Mouse (Mus musculus) lung, embryonic 16.5 days (tissue): ENCODE data around the gene Kcnmb3. TPM values are rescaled to one million over a fixed set of nuclear protein-coding genes. Genes with fewer than 3 reads are reported as not detected.
"Not testable (repeated sequence)": the region's sequence is repeated elsewhere in the genome, so short reads cannot be mapped to it uniquely, and the experiment has no call there.

ENCODE experiments used
- ATAC-seq: fragments of 200-750 bp; cut with Nextera tagmentation; 2 replicates; pipeline ENCODE4 v1.8.0; 2017; ENCODE audit warnings: low read depth, mild to moderate bottlenecking, moderate library complexity
- H3K27ac ChIP-seq: fragments of 300-500 bp; sonication (generic); 2 replicates; pipeline ENCODE4 v1.5.1; 2014; ENCODE audit warnings: mild to moderate bottlenecking, control low read depth, low read length
- H3K27me3 ChIP-seq: fragments of 300-500 bp; sonication (generic); 2 replicates; pipeline ENCODE4 v1.6.1; 2014; ENCODE audit warnings: low read depth, low read length, mixed read lengths; ENCODE audit not compliant: control insufficient read depth, insufficient read depth
- H3K36me3 ChIP-seq: fragments of 300-500 bp; sonication (generic); 2 replicates; pipeline ENCODE4 v1.6.1; 2014; ENCODE audit warnings: low read length; ENCODE audit not compliant: control insufficient read depth, insufficient read depth
- H3K4me1 ChIP-seq: fragments of 300-500 bp; sonication (generic); replicated peaks from 2 replicates; pipeline ENCODE4 v1.6.1; 2014; ENCODE audit warnings: low read length, mixed read lengths; ENCODE audit not compliant: control insufficient read depth, insufficient read depth
- H3K4me2 ChIP-seq: fragments of 300-500 bp; sonication (generic); 2 replicates; pipeline ENCODE4 v1.6.1; 2014; ENCODE audit warnings: low read depth, low read length, control low read depth
- H3K4me3 ChIP-seq: fragments of 300-500 bp; sonication (generic); 2 replicates; pipeline ENCODE4 v1.5.1; 2014; ENCODE audit warnings: mild to moderate bottlenecking, low read length, control low read depth
- H3K9ac ChIP-seq: fragments of 300-500 bp; sonication (generic); 2 replicates; pipeline ENCODE4 v1.6.1; 2014; ENCODE audit warnings: low read length, control low read depth
- H3K9me3 ChIP-seq: fragments of 300-500 bp; sonication (generic); 2 replicates; pipeline ENCODE4 v1.6.1; 2016; ENCODE audit warnings: low read length; ENCODE audit not compliant: control insufficient read depth
- WGBS: fragments of 180-500 bp; shearing (Covaris S2); extraction: QIAGEN DNeasy Blood & Tissue Kit; methylation state at CpG from one replicate; pipeline ENCODE4 v1.1.7; 2014; 5-methylcytosine and 5-hydroxymethylcytosine counted together
- polyA plus RNA-seq: library from polyadenylated mRNA; unstranded; fragments of >200 nt; fragmentation: Nextera tagmentation; extraction: Ambion mirVana; gene quantifications from 2 replicates; pipeline ENCODE4 v1.2.1, GENCODE M21; 2015

Gene Kcnmb3
- polyA plus RNA-seq, 1 experiment from 2014 or later, result 0.09 TPM

DNA sequence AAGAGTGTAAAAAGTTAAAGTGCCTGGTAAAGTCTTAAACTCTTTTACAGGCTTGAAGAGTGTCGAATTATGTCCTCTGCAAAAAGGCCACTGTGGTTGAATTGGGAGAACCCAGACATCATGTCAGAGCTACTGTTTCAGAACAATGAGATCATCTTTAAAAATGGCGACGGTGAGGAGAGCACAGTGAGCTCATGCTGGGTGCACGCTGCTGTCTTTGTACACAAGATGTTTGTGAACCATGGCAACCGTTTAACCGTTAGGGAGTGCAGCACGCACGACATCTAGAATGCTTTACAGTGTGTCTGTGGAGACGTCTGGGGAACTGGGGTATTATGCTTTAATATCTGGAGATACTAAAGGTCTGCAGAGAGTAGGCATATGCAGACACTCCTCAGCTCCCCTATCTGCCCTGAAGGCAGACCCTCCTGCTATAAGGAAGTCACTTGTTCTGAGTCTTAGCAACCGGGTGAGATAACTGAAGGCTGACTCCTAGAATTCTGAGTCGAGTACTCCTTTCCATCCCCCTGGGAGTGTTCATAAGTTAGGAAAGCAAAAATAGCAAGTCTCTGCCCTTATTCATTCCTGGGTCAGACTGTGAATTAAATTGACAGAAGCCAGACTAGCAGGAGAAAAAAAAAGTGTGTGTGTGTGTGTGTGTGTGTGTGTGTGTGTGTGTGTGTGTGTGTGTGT lies 37.6 kb downstream of the Kcnmb3 start:
- Histone ChIP-seq H3K4me1 (no peaks in the 10 kb centered on the region), H3K4me2 (no peak overlapping the region), H3K4me3 (no peak overlapping the region), H3K27ac (no peak overlapping the region), H3K9ac (no peak overlapping the region), H3K9me3 (no peaks in the 10 kb centered on the region), H3K36me3 (peaks cover 45% of the 10 kb centered on the region), H3K27me3 (no peaks in the 10 kb centered on the region)
- WGBS, result 80% methylated on average over 11 of the region's 11 CpGs
- ATAC-seq, result no peak

GRCm38 (mm10) chr3:32441710-32442109 lies 50.3 kb downstream of the Kcnmb3 start:
- Histone ChIP-seq H3K4me1 (no peaks in the 10 kb centered on the region), H3K27me3 (no peaks in the 10 kb centered on the region), H3K9ac (no peak overlapping the region), H3K4me2 (no peak overlapping the region), H3K9me3 (no peaks in the 10 kb centered on the region), H3K4me3 (no peak overlapping the region), H3K27ac (no peak overlapping the region), H3K36me3 (peaks cover 49% of the 10 kb centered on the region)
- ATAC-seq, result no peak

DNA sequence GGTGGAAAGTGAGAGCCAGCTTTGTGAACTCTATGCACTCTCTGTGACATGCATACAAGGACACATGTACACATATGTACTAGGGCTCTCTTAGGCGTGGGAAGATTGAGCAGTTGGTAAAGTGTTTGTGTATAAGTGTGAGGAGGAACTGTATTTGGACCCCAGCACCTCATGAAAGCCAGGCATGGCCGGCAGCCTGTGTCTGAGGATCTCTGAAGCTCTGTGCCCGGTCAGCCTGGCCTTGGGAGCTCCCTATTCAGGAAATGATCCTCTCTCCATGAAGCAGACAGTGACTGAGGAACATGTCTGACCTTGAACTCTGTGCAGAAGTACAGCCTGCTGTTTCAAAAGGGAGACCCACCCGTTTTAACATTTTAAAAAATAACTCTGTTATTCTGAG lies 53.3 kb downstream of the Kcnmb3 start:
- 77% methylated on average over 4 of the region's 4 CpGs for WGBS
- no peaks in the 10 kb centered on the region for H3K9me3 ChIP-seq
- peaks cover 42% of the 10 kb centered on the region for H3K36me3 ChIP-seq
- no peaks in the 10 kb centered on the region for H3K27me3 ChIP-seq
- no peaks in the 10 kb centered on the region for H3K4me1 ChIP-seq
- no peak overlapping the region for H3K4me3 ChIP-seq
- no peak for ATAC-seq
- no peak overlapping the region for H3K9ac ChIP-seq
- H3K4me2 ChIP-seq, result no peak overlapping the region
- H3K27ac ChIP-seq, result no peak overlapping the region

GRCm38 (mm10) chr3:32437820-32438219 lies 54.2 kb downstream of the Kcnmb3 start:
- Histone ChIP-seq H3K9me3 (no peaks in the 10 kb centered on the region), H3K27ac (no peak overlapping the region), H3K4me3 (no peak overlapping the region), H3K4me1 (no peaks in the 10 kb centered on the region), H3K4me2 (no peak overlapping the region), H3K27me3 (no peaks in the 10 kb centered on the region), H3K36me3 (peaks cover 38% of the 10 kb centered on the region), H3K9ac (no peak overlapping the region)
- WGBS, result 87% methylated on average over 6 of the region's 6 CpGs
- ATAC-seq, result no peak

DNA sequence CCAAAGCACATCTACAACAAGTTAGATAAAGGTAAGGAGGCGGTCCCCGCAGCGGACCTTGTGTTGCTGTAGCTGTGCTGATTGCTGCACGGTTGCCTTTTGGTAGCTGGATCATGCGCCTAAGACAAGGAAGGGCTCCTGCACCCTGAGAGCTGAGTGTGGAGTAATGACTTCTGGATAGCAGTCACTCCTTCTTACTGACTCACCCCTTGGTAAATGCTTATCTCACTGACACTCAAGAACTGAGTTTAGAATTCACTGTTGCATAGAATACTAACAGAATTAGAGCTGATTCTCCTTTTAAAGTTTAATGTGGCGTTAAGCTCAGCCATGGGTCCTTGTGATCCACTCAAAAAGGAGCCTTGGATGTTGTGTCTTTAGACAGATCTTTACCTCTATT lies 54.7 kb downstream of the Kcnmb3 start:
- Histone ChIP-seq H3K9me3 (no peaks in the 10 kb centered on the region), H3K36me3 (peaks cover 34% of the 10 kb centered on the region), H3K4me3 (no peak overlapping the region), H3K27ac (no peak overlapping the region), H3K27me3 (no peaks in the 10 kb centered on the region), H3K9ac (no peak overlapping the region), H3K4me2 (no peak overlapping the region), H3K4me1 (no peaks in the 10 kb centered on the region)
- WGBS, result 86% methylated on average over 6 of the region's 6 CpGs
- no peak for ATAC-seq

DNA sequence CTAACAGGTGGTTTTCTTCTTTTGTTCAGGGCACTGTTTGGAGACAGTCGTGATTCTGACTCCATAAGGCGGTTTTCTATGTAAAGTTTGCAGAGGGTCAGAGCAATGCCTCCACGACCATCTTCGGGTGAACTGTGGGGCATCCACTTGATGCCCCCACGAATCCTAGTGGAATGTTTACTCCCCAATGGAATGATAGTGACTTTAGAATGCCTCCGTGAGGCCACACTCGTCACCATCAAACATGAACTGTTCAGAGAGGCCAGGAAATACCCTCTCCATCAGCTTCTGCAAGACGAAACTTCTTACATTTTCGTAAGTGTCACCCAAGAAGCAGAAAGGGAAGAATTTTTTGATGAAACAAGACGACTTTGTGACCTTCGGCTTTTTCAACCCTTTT lies 55.9 kb downstream of the Kcnmb3 start:
- H3K4me2 ChIP-seq, result no peak overlapping the region
- ATAC-seq, result no peak
- H3K9ac ChIP-seq, result no peak overlapping the region
- H3K9me3 ChIP-seq, result no peaks in the 10 kb centered on the region
- 66% methylated on average over 11 of the region's 11 CpGs for WGBS
- H3K36me3 ChIP-seq, result peaks cover 24% of the 10 kb centered on the region
- no peak overlapping the region for H3K4me3 ChIP-seq
- H3K27me3 ChIP-seq, result no peaks in the 10 kb centered on the region
- H3K27ac ChIP-seq, result no peak overlapping the region
- no peaks in the 10 kb centered on the region for H3K4me1 ChIP-seq

GRCm38 (mm10) chr3:32434016-32434415 lies 58.0 kb downstream of the Kcnmb3 start:
- Histone ChIP-seq H3K36me3 (peaks cover 14% of the 10 kb centered on the region), H3K27ac (no peak overlapping the region), H3K4me1 (peaks cover 5% of the 10 kb centered on the region; the same call in 1 of the 2 replicates), H3K4me2 (no peak overlapping the region), H3K27me3 (no peaks in the 10 kb centered on the region), H3K4me3 (no peak overlapping the region), H3K9ac (no peak overlapping the region), H3K9me3 (no peaks in the 10 kb centered on the region)
- no peak for ATAC-seq
- WGBS, result 71% methylated on average over 2 of the region's 2 CpGs

- peaks cover 11% of the 10 kb centered on the region; the same call in 1 of the 2 replicates for H3K4me1 ChIP-seq
- ATAC-seq, result no peak
- H3K4me3 ChIP-seq, result no peak overlapping the region
- no peak overlapping the region for H3K27ac ChIP-seq
- no peak overlapping the region for H3K4me2 ChIP-seq
- H3K9ac ChIP-seq, result no peak overlapping the region
- H3K9me3 ChIP-seq, result no peaks in the 10 kb centered on the region
- 51% methylated on average over 2 of the region's 2 CpGs for WGBS
- H3K36me3 ChIP-seq, result no peaks in the 10 kb centered on the region
- no peaks in the 10 kb centered on the region for H3K27me3 ChIP-seq
Measured at GRCm38 (mm10) chr3:32430394-32430793, 61.6 kb downstream of the Kcnmb3 start.

DNA sequence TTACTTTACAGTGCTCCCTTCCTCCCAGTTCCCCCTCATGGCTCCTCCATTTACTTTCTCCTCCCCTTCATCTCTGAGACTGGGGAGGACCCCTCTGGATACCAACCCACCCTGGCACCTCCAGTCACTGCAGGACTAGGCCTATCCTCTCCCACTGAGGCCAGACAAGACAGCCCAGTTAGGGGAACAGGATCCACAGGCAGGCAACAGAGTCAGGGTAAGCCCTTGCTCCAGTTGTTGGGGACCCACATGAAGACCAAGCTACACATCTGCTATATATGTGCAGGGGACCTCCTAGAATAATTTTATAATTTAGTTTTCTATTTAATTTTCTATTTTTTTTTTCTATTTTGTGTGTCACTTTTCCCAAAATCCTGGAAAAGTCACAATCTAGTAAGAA lies 62.7 kb downstream of the Kcnmb3 start:
- H3K4me2 ChIP-seq, H3K9ac ChIP-seq, H3K36me3 ChIP-seq, ATAC-seq, H3K4me3 ChIP-seq, H3K27me3 ChIP-seq, H3K9me3 ChIP-seq: not testable (repeated sequence)
- Histone ChIP-seq H3K27ac (0 out of 2 replicates have a peak overlapping the region, but pooled peaks have one; percentile 13), H3K4me1 (peaks cover 11% of the 10 kb centered on the region; the same call in 1 of the 2 replicates)
